Mouse (Mus musculus): Measurements from ENCODE around the gene Meis2.

DNA sequence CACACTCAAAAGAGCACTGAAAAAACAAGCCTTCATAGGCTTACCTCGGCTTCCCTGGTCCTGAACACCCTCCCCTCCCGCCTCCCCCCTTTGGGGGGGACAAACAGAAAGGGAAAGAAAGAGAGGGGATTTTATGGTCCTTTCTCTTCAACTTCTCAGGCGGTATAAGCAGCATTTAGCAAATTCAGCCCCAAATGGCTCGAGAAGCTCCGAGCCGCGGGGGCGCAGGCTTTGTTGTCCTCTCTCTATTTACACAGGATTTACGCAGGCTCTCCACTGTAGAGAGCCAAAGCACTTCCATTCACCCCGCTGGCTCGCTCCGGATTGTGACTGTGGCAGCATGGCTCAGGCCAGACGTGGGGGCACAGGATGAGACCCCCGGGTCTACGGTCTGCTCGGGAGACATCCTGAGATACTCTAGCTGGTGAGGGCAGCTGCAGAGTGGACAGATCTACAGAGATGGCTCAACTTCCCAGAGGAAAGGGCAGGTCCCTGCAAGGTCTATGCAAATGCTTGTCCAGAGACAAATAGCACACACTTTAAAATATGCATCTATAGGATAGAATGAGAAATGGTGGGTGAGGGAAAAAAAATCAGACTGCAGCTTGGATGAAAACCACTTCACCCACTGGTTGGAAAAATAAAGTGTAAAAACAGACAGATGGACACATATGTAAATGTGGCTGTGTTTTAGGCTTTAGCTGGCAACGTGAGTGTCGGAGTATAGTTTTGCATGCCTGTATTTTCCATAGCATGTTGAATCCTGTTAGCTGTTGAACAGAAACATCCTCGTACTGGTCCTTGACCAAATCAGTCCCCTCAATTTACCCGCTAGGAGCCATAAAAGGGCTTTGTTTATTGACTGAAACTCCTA lies 56.3 kb downstream of the Meis2 start:
- TF ChIP-seq CTCF (IDR thresholded peaks at IDR 0.05; ENCODE audit: borderline replicate concordance, extremely low read depth, insufficient read depth, insufficient read length) (no peak), POLR2A (IDR thresholded peaks at IDR 0.05; ENCODE audit: borderline replicate concordance, extremely low read depth, insufficient read depth, insufficient read length, poor library complexity, severe bottlenecking) (no peak)
